Mouse (Mus musculus) intestine, postnatal 0 days (tissue): Measurements from ENCODE around the gene Tmem179b. TPM values are rescaled to one million over a fixed set of nuclear protein-coding genes. Genes with fewer than 3 reads are reported as not detected.
A peak's percentile ranks its signal among the peaks of the same experiment; 100 is the strongest.

ENCODE experiments used
- ATAC-seq: fragments of 200-750 bp; cut with Nextera tagmentation; 2 replicates; pipeline ENCODE4 v1.8.0; 2017; ENCODE audit warnings: mild to moderate bottlenecking, moderate TSS enrichment, moderate library complexity
- H3K27ac ChIP-seq: fragments of 300-500 bp; sonication (generic); 2 replicates; pipeline ENCODE4 v1.5.1; 2014; ENCODE audit warnings: mild to moderate bottlenecking, low read depth, low read length, moderate library complexity
- H3K27me3 ChIP-seq: fragments of 300-500 bp; sonication (generic); replicated peaks from 2 replicates; pipeline ENCODE4 v1.6.1; 2014; ENCODE audit warnings: low read length, mixed read lengths; ENCODE audit not compliant: control insufficient read depth, insufficient read depth
- H3K36me3 ChIP-seq: fragments of 300-500 bp; sonication (generic); 2 replicates; pipeline ENCODE4 v1.6.1; 2014; ENCODE audit warnings: mild to moderate bottlenecking, moderate library complexity; ENCODE audit not compliant: control insufficient read depth, insufficient read depth
- H3K4me1 ChIP-seq: fragments of 300-500 bp; sonication (generic); replicated peaks from 2 replicates; pipeline ENCODE4 v1.6.1; 2014; ENCODE audit warnings: antibody characterized with exemption, low read length, mixed read lengths; ENCODE audit not compliant: control insufficient read depth, insufficient read depth
- H3K4me2 ChIP-seq: fragments of 300-500 bp; sonication (generic); replicated peaks from 2 replicates; pipeline ENCODE4 v1.6.1; 2014; ENCODE audit warnings: low read depth, mild to moderate bottlenecking, moderate library complexity
- H3K4me3 ChIP-seq: fragments of 300-500 bp; sonication (generic); 2 replicates; pipeline ENCODE4 v1.5.1; 2014; ENCODE audit warnings: low read depth, low read length
- H3K9ac ChIP-seq: fragments of 300-500 bp; sonication (generic); 2 replicates; pipeline ENCODE4 v1.6.1; 2014; ENCODE audit warnings: mild to moderate bottlenecking, low read depth, low read length
- H3K9me3 ChIP-seq: fragments of 300-500 bp; sonication (generic); 2 replicates; pipeline ENCODE4 v1.6.1; 2016; ENCODE audit warnings: mixed run types; ENCODE audit not compliant: control insufficient read depth
- CTCF ChIP-seq: sonication (generic); IDR thresholded peaks from 2 replicates; pipeline ENCODE4 v1.5.1; 2016; ENCODE audit warnings: low read depth, mild to moderate bottlenecking, control low read depth, antibody characterized with exemption, moderate library complexity
- WGBS: fragments of 180-500 bp; shearing (Covaris S2); extraction: QIAGEN DNeasy Blood & Tissue Kit; methylation state at CpG from one replicate; pipeline ENCODE4 v1.1.7; 2014; 5-methylcytosine and 5-hydroxymethylcytosine counted together
- polyA plus RNA-seq: library from polyadenylated mRNA; unstranded; fragments of >200 nt; fragmentation: Nextera tagmentation; extraction: Ambion mirVana; gene quantifications from 2 replicates; pipeline ENCODE4 v1.2.1, GENCODE M21; 2015

Gene Tmem179b
- polyA plus RNA-seq, 1 experiment from 2014 or later: 97.4 TPM

DNA sequence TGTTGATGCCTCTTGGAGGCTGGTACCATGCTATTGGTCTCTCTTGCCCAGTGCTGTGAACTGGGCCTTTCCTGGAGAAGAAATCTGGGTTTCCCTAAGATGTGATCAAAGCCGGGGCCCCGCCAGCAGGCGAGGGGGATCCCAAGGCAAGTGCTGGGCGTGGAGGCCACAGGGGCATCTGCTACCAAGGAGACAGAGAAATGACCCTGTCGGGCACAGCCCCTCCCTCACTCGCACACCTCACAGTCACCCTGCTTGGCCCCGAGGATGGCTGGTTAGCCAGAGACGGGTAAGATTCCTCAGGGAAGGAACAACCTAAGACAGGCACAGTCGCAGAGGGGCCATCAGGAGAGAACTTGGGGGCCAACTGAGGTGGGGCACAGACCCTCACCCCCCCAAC, 8.7 kb downstream of the Tmem179b start:
- H3K4me2 ChIP-seq: no peak overlapping the region
- no peak for TF ChIP-seq CTCF
- 95% methylated on average over 9 of the region's 9 CpGs for WGBS
- H3K9ac ChIP-seq: no peak overlapping the region
- H3K9me3 ChIP-seq: no peaks in the 10 kb centered on the region
- no peaks in the 10 kb centered on the region for H3K4me1 ChIP-seq
- peaks cover 68% of the 10 kb centered on the region for H3K36me3 ChIP-seq
- peak overlapping the region; percentile 35; the same call in 1 of the 2 replicates for H3K27ac ChIP-seq
- no peak for ATAC-seq
- no peaks in the 10 kb centered on the region for H3K27me3 ChIP-seq
- no peak overlapping the region for H3K4me3 ChIP-seq

- TF ChIP-seq CTCF: no peak
- Histone ChIP-seq H3K4me2 (no peak overlapping the region), H3K36me3 (peaks cover 57% of the 10 kb centered on the region), H3K4me3 (no peak overlapping the region), H3K4me1 (no peaks in the 10 kb centered on the region), H3K9ac (no peak overlapping the region), H3K9me3 (no peaks in the 10 kb centered on the region), H3K27ac (no peak overlapping the region), H3K27me3 (no peaks in the 10 kb centered on the region)
- 92% methylated on average over 4 of the region's 4 CpGs for WGBS
- no peak for ATAC-seq
These were observed 11.0 kb downstream of the Tmem179b start for GRCm38 (mm10) chr19:8763276-8763675.

- ATAC-seq: no peak
- H3K27ac ChIP-seq: no peak overlapping the region
- peak; percentile 47 for TF ChIP-seq CTCF
- H3K9me3 ChIP-seq: no peaks in the 10 kb centered on the region
- H3K36me3 ChIP-seq: peaks cover 32% of the 10 kb centered on the region
- no peak overlapping the region for H3K9ac ChIP-seq
- WGBS: 88% methylated on average over 2 of the region's 2 CpGs
- no peak overlapping the region for H3K4me3 ChIP-seq
- no peaks in the 10 kb centered on the region for H3K27me3 ChIP-seq
- no peak overlapping the region for H3K4me2 ChIP-seq
- no peaks in the 10 kb centered on the region for H3K4me1 ChIP-seq
These were observed 13.5 kb downstream of the Tmem179b start for GRCm38 (mm10) chr19:8760757-8761156.

- ATAC-seq: no peak
- Histone ChIP-seq H3K9me3 (no peaks in the 10 kb centered on the region), H3K4me1 (no peaks in the 10 kb centered on the region), H3K9ac (no peak overlapping the region), H3K36me3 (peaks cover 32% of the 10 kb centered on the region), H3K27me3 (no peaks in the 10 kb centered on the region), H3K4me2 (no peak overlapping the region), H3K4me3 (no peak overlapping the region), H3K27ac (no peak overlapping the region)
- TF ChIP-seq CTCF: no peak
- 53% methylated on average over 2 of the region's 2 CpGs for WGBS
These were observed 15.4 kb downstream of the Tmem179b start for GRCm38 (mm10) chr19:8758899-8759298.

GRCm38 (mm10) chr19:8757471-8757998, 16.7 kb downstream of the Tmem179b start:
- Histone ChIP-seq H3K36me3 (peaks cover 28% of the 10 kb centered on the region), H3K27me3 (no peaks in the 10 kb centered on the region), H3K4me2 (peak overlapping the region; percentile 75), H3K4me3 (peak overlapping the region; percentile 99), H3K9me3 (no peaks in the 10 kb centered on the region), H3K9ac (peak overlapping the region; percentile 96), H3K4me1 (no peaks in the 10 kb centered on the region), H3K27ac (peak overlapping the region; percentile 79)
- 3% methylated on average over 14 of the region's 14 CpGs for WGBS
- no peak for TF ChIP-seq CTCF
- no peak for ATAC-seq

- Histone ChIP-seq H3K4me3 (peak within 1 kb of the TSS; percentile 99), H3K4me2 (peak within 1 kb of the TSS; percentile 75), H3K9me3 (no peaks in the 10 kb centered on the region), H3K4me1 (no peaks in the 10 kb centered on the region), H3K27ac (peak within 1 kb of the TSS; percentile 79), H3K9ac (peak within 1 kb of the TSS; percentile 96), H3K27me3 (no peaks in the 10 kb centered on the region), H3K36me3 (peaks cover 32% of the 10 kb centered on the region)
- WGBS: under 1% methylated on average over 73 of the region's 75 CpGs
- 0 out of 2 replicates have a peak, but pooled peaks have one; percentile 7 for TF ChIP-seq CTCF
- ATAC-seq: peak; percentile 92
These were observed 17.5 kb downstream of the Tmem179b start, which contains the start of gene Nxf1 for GRCm38 (mm10) chr19:8756635-8757387. Gene Nxf1, plus strand, starts transcription at chr19:8757073.
